Mouse (Mus musculus): Measurements from ENCODE around the gene Gm10912.

- TF ChIP-seq CTCF (IDR thresholded peaks at IDR 0.05; ENCODE audit: low read depth, low read length): no peak
- TF ChIP-seq POLR2A (IDR thresholded peaks at IDR 0.05; ENCODE audit: borderline replicate concordance, low read depth, low read length): no peak
These were observed 44.4 kb downstream of the Gm10912 start for GRCm38 (mm10) chr2:104110031-104110430.

Measured in bone marrow macrophage, adult 2 months (primary cell).